Mouse (Mus musculus) E14TG2a.4 (cell line): ENCODE measurements around the gene Lce1m.

Experiments used
- CTCF ChIP-seq: conservative IDR thresholded peaks from 2 replicates; pipeline ENCODE4 v1.5.1; 2014; ENCODE audit warnings: low read length
- NANOG ChIP-seq: IDR thresholded peaks from 2 replicates; pipeline ENCODE4 v1.6.1; 2014; ENCODE audit warnings: borderline replicate concordance, low read length, mixed read lengths
- POU5F1 ChIP-seq: IDR thresholded peaks from 2 replicates; pipeline ENCODE4 v1.6.1; 2014; ENCODE audit warnings: low read length, borderline replicate concordance

DNA sequence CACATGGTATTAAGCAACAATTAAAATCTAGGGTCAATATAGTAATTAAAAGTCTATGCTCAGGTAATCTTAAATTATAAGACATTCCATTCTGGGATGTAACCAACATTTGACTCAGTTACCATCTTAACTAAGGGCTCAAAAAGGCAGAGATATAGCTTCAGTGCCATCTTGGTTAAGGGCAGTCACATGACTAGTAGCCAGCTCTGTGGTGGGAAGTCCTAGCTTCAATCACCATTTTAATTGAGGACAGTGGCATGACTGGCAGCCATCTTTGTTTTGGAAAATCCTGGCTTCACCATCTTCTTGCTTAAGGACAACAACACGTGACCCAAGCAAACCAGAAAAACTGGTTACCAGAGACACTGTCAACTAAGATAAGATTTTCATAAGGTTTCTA is 31.3 kb upstream of the Lce1m start:
- TF ChIP-seq CTCF (no peak), NANOG (no peak), POU5F1 (no peak)
